Mouse (Mus musculus) erythroblast, embryonic 14.5 days (primary cell): ENCODE results near the gene Dcaf7. TPM values are rescaled to one million over a fixed set of nuclear protein-coding genes. Genes with fewer than 3 reads are reported as not detected.

Experiments
- H3K27me3 ChIP-seq: 2 replicates; pipeline ENCODE4 v1.6.1; 2012; ENCODE audit warnings: inconsistent platforms; ENCODE audit not compliant: control insufficient read depth
- H3K36me3 ChIP-seq: 2 replicates; pipeline ENCODE4 v1.6.1; 2012; ENCODE audit warnings: mild to moderate bottlenecking, inconsistent platforms; ENCODE audit not compliant: control insufficient read depth
- H3K4me1 ChIP-seq: 2 replicates; pipeline ENCODE4 v1.6.1; 2012; ENCODE audit warnings: inconsistent platforms; ENCODE audit not compliant: control insufficient read depth
- H3K4me3 ChIP-seq: replicated peaks from 2 replicates; pipeline ENCODE3; 2012; ENCODE audit warnings: moderate library complexity, mild to moderate bottlenecking, inconsistent platforms
- H3K9me3 ChIP-seq: 2 replicates; pipeline ENCODE4 v1.6.1; 2012; ENCODE audit warnings: low read length, inconsistent platforms, mixed read lengths; ENCODE audit not compliant: control insufficient read depth
- GATA1 ChIP-seq: IDR thresholded peaks from 2 replicates; pipeline ENCODE4 v1.6.1; 2012; ENCODE audit warnings: low read length, inconsistent platforms, mixed read lengths
- TAL1 ChIP-seq: IDR thresholded peaks from 3 replicates; pipeline ENCODE4 v1.6.1; 2012; ENCODE audit warnings: low read length, inconsistent platforms, mixed read lengths
- polyA plus RNA-seq: library from polyadenylated mRNA; stranded (reverse); fragments of >175 nt; gene quantifications from 2 replicates; pipeline ENCODE4 v1.2.3, GENCODE M21; 2012

The Dcaf7 gene
- polyA plus RNA-seq, 1 experiment: 0.92 TPM

DNA sequence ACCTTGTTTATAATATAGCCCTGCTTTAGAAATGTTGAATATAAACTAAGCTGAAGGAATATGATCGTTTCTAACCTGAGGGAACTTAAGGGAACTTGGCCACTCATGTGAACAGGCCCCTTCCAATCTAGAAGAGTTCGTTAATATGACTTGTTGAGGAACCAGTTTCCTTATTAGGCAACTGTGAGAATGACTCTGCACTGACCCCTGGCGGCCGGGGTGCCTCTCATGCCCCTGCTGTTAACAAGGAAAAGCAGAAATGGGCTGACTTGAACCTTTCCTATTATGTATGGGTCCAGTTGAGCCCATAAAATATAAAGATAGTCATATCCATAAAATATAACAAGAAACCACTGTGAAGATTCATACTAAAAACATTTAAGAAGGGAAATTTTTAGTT lies 39.6 kb downstream of the Dcaf7 start:
- H3K36me3 ChIP-seq: peaks cover 32% of the 10 kb centered on the region
- no peaks in the 10 kb centered on the region for H3K4me1 ChIP-seq
- no peak for TF ChIP-seq TAL1
- no peak for TF ChIP-seq GATA1
- no peaks in the 10 kb centered on the region for H3K27me3 ChIP-seq
- H3K4me3 ChIP-seq: no peak overlapping the region
- no peaks in the 10 kb centered on the region for H3K9me3 ChIP-seq

DNA sequence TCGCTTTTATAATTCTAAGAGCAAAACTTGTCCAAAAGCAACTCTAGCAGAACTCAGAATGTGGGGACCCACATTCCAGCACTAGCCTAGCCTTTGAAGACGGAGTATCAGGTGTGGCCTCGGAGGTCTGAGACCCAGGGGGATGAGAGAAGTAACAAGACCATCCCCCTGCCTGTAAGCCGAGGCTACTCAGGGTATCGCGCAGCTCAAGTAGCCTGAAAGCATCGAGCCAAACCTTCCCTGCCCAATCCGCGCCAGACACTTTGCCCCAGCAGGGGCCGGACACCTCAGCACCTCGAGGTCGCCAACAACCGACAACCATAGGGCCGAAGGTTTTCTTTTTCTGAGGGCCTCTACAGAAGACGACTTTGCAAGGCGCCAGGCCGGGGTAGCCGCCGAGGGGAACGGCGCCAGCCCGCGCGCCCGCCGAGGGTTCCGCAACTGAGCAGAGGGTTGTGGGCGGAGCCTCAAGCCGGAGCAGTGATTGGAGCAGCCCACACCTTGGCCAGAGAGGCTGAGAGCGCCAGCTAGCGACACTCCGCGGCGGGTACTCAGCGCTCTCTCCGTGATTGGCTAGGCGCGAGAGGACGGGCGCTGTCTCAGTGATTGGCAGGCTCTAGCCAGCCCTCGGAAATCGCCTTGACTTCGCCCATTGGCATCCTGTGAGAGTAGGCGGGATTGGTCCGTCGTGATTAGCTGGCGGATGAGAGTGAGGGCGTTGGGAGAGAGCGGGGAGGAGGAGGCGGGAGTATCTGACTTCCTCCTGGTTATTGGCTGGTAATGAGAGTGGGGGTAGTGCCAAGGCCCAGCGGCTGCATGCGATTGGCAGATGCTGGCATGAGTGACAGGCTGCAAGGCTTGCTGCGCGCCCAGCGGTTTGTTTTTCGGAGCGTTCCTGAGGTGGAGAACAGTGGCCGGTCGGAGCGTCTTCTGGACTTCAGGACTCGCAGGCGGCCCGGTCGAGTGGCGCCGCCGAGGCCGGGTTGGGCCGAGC lies 47.3 kb downstream of the Dcaf7 start, which contains the start of gene Map3k3:
Map3k3 (plus strand) TSS at position 906 of the 994 bp plus-strand sequence.
- H3K4me3 ChIP-seq: peak within 1 kb of the TSS; percentile 81
- H3K9me3 ChIP-seq: no peaks in the 10 kb centered on the region
- TF ChIP-seq TAL1 (no peak), GATA1 (no peak)
- peaks cover 23% of the 10 kb centered on the region for H3K4me1 ChIP-seq
- peaks cover 45% of the 10 kb centered on the region for H3K27me3 ChIP-seq
- H3K36me3 ChIP-seq: no peaks in the 10 kb centered on the region

DNA sequence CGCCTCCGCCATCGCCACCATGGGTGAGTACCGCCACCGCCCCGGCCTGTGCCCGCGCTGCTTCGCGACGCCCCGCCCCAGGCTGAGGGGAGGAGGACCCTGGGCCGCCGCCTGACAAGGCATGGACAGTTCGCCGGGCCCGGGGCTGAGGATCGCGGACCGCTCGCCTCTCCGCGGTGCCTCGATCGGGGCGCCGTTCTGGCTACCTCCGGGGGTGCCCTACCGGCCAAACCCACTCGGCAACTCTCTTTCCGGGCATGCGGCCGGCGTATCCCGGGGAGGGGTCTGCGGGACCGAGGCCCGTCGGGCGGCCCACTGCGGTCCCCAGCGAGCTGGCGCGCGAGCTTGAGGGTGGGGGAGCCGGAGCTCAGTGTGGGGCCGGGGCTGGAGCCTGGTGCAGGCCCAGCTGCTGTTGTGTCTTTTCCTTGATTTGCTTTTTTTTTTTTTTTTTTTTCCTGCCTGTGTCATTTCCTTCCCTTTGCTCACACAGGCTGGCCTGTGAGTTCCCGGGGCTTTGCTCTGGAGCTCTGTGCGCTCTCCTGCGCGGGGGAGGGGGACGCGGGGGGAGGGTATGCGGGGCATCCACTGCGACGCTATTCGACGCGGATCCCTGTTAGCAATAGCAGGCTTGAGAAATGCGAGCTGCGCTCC lies 48.4 kb downstream of the Dcaf7 start:
- TF ChIP-seq GATA1 (no peak), TAL1 (no peak)
- Histone ChIP-seq H3K4me3 (peak overlapping the region; percentile 81), H3K36me3 (no peaks in the 10 kb centered on the region), H3K4me1 (peaks cover 23% of the 10 kb centered on the region), H3K27me3 (peaks cover 45% of the 10 kb centered on the region), H3K9me3 (no peaks in the 10 kb centered on the region)

DNA sequence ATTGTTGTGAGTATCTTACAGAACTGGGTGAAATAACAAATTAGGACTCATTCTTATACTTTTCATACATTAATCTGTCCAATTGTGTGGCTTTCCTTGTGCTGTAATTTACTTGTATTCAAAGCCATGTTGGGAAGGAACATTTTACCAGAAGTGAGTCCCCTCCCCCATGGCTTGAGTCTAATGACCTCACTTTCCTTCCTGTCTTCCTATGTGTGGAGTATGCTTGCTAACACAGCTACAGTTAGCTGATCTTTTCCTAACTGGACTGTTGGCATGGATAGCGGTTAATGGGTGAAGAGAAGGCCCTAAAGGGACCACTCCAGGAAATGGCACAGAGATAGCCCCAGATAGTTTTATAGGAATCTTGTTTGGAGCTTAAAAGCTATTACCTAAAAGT lies 61.6 kb downstream of the Dcaf7 start:
- no peaks in the 10 kb centered on the region for H3K9me3 ChIP-seq
- no peak overlapping the region for H3K4me3 ChIP-seq
- no peak for TF ChIP-seq TAL1
- no peak for TF ChIP-seq GATA1
- H3K4me1 ChIP-seq: no peaks in the 10 kb centered on the region
- H3K36me3 ChIP-seq: peaks cover 2% of the 10 kb centered on the region; the same call in 1 of the 2 replicates
- H3K27me3 ChIP-seq: no peaks in the 10 kb centered on the region

DNA sequence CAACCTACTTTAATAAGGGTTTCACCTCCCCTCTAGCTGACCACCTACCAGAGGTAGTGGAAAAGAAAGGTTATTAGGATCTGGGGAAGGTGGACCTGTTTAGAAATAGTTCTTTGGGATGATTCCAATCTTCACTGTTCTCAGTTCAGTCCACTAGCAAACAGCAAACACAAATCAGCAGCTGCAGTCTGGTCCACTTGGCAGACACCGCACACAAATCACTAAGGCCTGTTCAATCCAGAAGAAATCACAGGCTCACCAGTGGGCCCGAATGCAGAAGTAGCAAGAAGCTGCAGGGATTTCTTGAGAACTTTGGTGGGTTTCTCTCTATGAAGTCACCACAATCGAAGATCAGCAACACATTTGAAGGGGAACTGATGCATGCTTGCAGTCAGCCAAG lies 66.2 kb downstream of the Dcaf7 start:
- Histone ChIP-seq H3K36me3 (peaks cover 2% of the 10 kb centered on the region; the same call in 1 of the 2 replicates), H3K9me3 (no peaks in the 10 kb centered on the region), H3K27me3 (no peaks in the 10 kb centered on the region), H3K4me1 (no peaks in the 10 kb centered on the region), H3K4me3 (no peak overlapping the region)
- TF ChIP-seq GATA1: no peak
- TF ChIP-seq TAL1: no peak

DNA sequence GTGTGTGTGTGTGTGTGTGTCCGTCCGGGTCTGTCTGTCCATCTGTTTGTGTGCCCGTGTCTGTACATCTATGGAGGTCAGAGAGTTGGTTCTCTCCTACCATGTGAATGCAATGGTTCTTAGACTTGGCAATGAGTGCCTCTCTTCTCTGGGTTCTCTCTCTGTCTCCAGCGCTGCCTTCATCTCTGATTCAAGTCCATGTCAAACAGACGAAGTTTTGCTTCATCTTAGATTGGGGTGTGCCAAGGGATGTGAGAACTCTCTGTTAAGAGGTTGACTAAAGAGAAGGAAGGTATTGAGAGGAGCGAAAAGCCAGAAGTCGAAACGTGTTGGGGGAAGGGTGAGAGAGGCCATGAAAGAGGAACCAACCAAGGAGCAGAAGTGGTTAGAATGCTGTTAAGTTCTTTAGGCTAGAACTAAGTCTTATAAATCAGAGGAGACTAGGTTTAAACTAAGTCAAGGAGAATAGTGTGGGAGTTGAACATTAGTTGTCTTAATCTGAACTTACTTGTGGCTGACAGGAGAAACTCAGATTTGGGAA lies 69.4 kb downstream of the Dcaf7 start:
- Histone ChIP-seq H3K27me3 (no peaks in the 10 kb centered on the region), H3K36me3 (peaks cover 2% of the 10 kb centered on the region; the same call in 1 of the 2 replicates), H3K4me1 (no peaks in the 10 kb centered on the region), H3K9me3 (no peaks in the 10 kb centered on the region), H3K4me3 (no peak overlapping the region)
- TF ChIP-seq TAL1 (no peak), GATA1 (no peak)

Other genes starting within 250 kb of the Dcaf7 start
- gene Cyb561, start 83.5 kb upstream of the Dcaf7 start, polyA plus RNA-seq: 0.02 and 0.07 TPM in 2 replicates
- not detected in 2 replicates for gene Ace, start 68.9 kb upstream of the Dcaf7 start, polyA plus RNA-seq
- gene Ace3, start 42.2 kb upstream of the Dcaf7 start, polyA plus RNA-seq: not detected in 2 replicates
- not detected in 2 replicates for gene Kcnh6, start 28.7 kb upstream of the Dcaf7 start, polyA plus RNA-seq
- 0.49 and 0.57 TPM in 2 replicates for gene Taco1, start 29.2 kb downstream of the Dcaf7 start, polyA plus RNA-seq
- 0.05 and 0.07 TPM in 2 replicates for gene Map3k3, start 47.7 kb downstream of the Dcaf7 start, polyA plus RNA-seq
- gene Gm10840, start 124.0 kb downstream of the Dcaf7 start, polyA plus RNA-seq: not detected in 2 replicates
- gene Limd2, start 124.0 kb downstream of the Dcaf7 start, polyA plus RNA-seq: 0.93 and 0.94 TPM in 2 replicates
- gene Strada, start 165.3 kb downstream of the Dcaf7 start, polyA plus RNA-seq: 2.6 and 3.1 TPM in 2 replicates
- 0.17 and 0.20 TPM in 2 replicates for gene Ccdc47, start 179.5 kb downstream of the Dcaf7 start, polyA plus RNA-seq
- gene Ddx42, start 180.1 kb downstream of the Dcaf7 start, polyA plus RNA-seq: 1.4 and 1.5 TPM in 2 replicates
- 0.49 and 0.56 TPM in 2 replicates for gene Ftsj3, start 219.2 kb downstream of the Dcaf7 start, polyA plus RNA-seq
- 3.8 and 5.2 TPM in 2 replicates for gene Psmc5, start 219.3 kb downstream of the Dcaf7 start, polyA plus RNA-seq
- 6.5 and 7.7 TPM in 2 replicates for gene Smarcd2, start 236.1 kb downstream of the Dcaf7 start, polyA plus RNA-seq
- gene Tcam1, start 239.8 kb downstream of the Dcaf7 start, polyA plus RNA-seq: not detected in 2 replicates